Mouse (Mus musculus) midbrain, embryonic 14.5 days (tissue): ENCODE measurements at regions not wholly inside any gene's neighbourhood (a gene's known extent, or its start where the extent isn't known, plus 50 kb on each side); places are given as distances from the start of the nearest gene placed in this dataset.

Source experiments
- ATAC-seq: fragments of 200-750 bp; cut with Nextera tagmentation; 2 replicates; pipeline ENCODE4 v1.8.0; 2017; ENCODE audit warnings: moderate number of reproducible peaks, moderate library complexity; ENCODE audit not compliant: low FRiP score, low TSS enrichment
- DNase-seq: peaks from one replicate; pipeline ENCODE4 v3.0.0-alpha.2; 2015
- H3K27ac ChIP-seq: fragments of 300-500 bp; sonication (generic); replicated peaks from 2 replicates; pipeline ENCODE4 v1.5.1; 2014; ENCODE audit warnings: mild to moderate bottlenecking, low read depth, low read length, moderate library complexity
- H3K27me3 ChIP-seq: fragments of 300-500 bp; sonication (generic); 2 replicates; pipeline ENCODE4 v1.6.1; 2014; ENCODE audit warnings: low read length, control low read depth, mixed read lengths; ENCODE audit not compliant: control insufficient read depth, insufficient read depth
- H3K36me3 ChIP-seq: fragments of 300-500 bp; sonication (generic); 2 replicates; pipeline ENCODE4 v1.6.1; 2014; ENCODE audit warnings: low read length, control low read depth; ENCODE audit not compliant: control insufficient read depth, insufficient read depth
- H3K4me1 ChIP-seq: fragments of 300-500 bp; sonication (generic); 2 replicates; pipeline ENCODE4 v1.6.1; 2014; ENCODE audit warnings: mild to moderate bottlenecking, antibody characterized with exemption, low read length, control low read depth; ENCODE audit not compliant: control insufficient read depth, insufficient read depth
- H3K4me2 ChIP-seq: fragments of 300-500 bp; sonication (generic); 2 replicates; pipeline ENCODE4 v1.6.1; 2014; ENCODE audit warnings: mild to moderate bottlenecking, low read length, moderate library complexity
- H3K4me3 ChIP-seq: fragments of 300-500 bp; sonication (generic); replicated peaks from 2 replicates; pipeline ENCODE4 v1.5.1; 2014; ENCODE audit warnings: low read depth, low read length
- H3K9ac ChIP-seq: fragments of 300-500 bp; sonication (generic); replicated peaks from 2 replicates; pipeline ENCODE4 v1.6.1; 2014; ENCODE audit warnings: mild to moderate bottlenecking, low read length, moderate library complexity
- H3K9me3 ChIP-seq: fragments of 300-500 bp; sonication (generic); 2 replicates; pipeline ENCODE4 v1.6.1; 2016; ENCODE audit warnings: low read length, control low read depth, mixed read lengths; ENCODE audit not compliant: control insufficient read depth
- WGBS: fragments of 180-500 bp; shearing (Covaris S2); extraction: QIAGEN DNeasy Blood & Tissue Kit; methylation state at CpG from one replicate; pipeline ENCODE4 v1.1.7; 2014; 5-methylcytosine and 5-hydroxymethylcytosine counted together

DNA sequence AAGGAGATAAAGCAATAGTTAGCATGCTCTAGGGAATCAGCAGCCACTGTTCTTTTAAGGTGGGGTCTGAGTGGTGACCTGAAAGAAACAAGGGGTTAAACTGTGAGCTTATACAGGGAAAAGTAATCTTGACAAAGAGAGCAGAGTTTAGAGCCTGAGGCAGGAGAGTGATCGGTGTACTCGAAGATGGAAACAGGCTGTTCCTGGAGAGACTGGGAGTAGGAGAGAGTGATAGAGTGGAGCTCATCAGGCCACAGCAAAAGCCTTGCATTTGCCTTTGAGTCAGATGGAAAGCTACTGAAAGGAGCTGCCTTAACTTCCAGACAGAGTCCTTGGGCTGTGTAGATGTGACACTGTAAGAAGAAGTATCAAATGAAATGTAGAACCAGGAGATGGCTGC lies 759.7 kb downstream of the 1700064H15Rik start:
- Histone ChIP-seq H3K9ac (no peak overlapping the region), H3K36me3 (no peaks in the 10 kb centered on the region), H3K4me2 (no peak overlapping the region), H3K9me3 (no peaks in the 10 kb centered on the region), H3K4me3 (no peak overlapping the region), H3K27me3 (no peaks in the 10 kb centered on the region), H3K4me1 (no peaks in the 10 kb centered on the region), H3K27ac (no peak overlapping the region)
- no peak for ATAC-seq
- no peak for DNase-seq
- WGBS, result 79% methylated on average over 2 of the region's 2 CpGs

DNA sequence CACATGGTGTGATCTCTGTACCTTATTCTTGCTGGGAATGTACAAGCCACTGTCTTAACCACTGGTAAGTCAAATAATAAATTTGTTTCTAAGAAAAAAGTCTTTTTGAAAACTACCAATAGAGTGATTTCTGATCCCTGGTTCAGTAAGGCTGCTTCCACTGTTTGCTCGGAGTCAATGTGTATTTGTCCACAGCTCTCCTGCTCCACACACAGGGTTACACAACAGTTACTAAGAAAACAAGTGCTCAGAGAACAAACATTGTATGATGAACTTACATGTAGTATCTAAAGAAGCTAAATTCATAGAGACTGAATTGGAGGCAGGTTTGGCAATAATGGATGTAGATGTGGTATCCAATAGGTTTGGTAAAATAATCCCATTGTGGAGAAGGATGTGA lies 751.4 kb downstream of the 1700064H15Rik start:
- no peaks in the 10 kb centered on the region for H3K27me3 ChIP-seq
- H3K4me2 ChIP-seq, result no peak overlapping the region
- no peak overlapping the region for H3K4me3 ChIP-seq
- no peaks in the 10 kb centered on the region for H3K9me3 ChIP-seq
- DNase-seq (no peak), ATAC-seq (no peak)
- no peaks in the 10 kb centered on the region for H3K36me3 ChIP-seq
- 86% methylated on average over 1 of the region's 1 CpGs for WGBS
- H3K9ac ChIP-seq, result no peak overlapping the region
- no peaks in the 10 kb centered on the region for H3K4me1 ChIP-seq
- no peak overlapping the region for H3K27ac ChIP-seq

DNA sequence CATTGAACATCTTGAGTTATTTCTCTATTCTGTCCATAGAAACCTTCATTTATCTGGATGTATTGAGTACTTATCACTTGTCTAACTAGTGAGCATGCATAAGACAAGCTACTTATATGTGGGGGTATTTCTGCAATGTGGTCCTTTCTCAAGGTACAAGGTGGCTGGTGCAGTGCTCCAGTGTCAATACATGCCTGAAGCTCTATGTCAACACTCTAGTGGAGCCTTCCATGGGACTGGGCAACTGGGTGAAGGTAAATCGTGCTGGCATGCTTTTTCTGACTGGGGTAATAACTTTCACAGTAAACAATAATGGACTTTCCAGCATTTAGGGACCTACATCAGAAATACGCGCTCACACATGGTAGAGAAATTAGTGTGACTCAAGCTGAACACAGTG lies 750.9 kb downstream of the 1700064H15Rik start:
- Histone ChIP-seq H3K4me3 (no peak overlapping the region), H3K9me3 (no peaks in the 10 kb centered on the region), H3K36me3 (no peaks in the 10 kb centered on the region), H3K27me3 (no peaks in the 10 kb centered on the region), H3K4me2 (no peak overlapping the region), H3K27ac (no peak overlapping the region), H3K9ac (no peak overlapping the region), H3K4me1 (no peaks in the 10 kb centered on the region)
- ATAC-seq (no peak), DNase-seq (no peak)
- 87% methylated on average over 3 of the region's 3 CpGs for WGBS

DNA sequence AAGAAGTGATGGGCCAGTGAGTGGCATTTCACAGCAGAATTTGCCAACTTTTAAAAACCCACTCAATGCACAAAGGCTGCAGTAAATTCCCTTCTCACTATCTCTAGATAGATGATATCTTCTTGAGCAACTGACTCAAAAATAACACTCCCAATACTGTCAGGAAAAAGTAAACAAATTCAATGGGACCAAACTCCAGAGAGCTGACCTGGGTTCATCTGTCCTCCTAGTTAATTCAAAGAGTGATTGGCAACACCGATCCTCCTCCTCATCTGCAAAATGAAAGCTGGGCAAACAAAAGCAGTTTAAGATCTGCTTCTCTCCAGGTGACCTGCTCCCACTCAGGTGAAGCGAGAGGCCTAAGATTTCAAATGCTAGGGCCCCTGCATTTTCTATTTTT lies 747.3 kb downstream of the 1700064H15Rik start:
- Histone ChIP-seq H3K4me2 (no peak overlapping the region), H3K4me1 (no peaks in the 10 kb centered on the region), H3K9ac (no peak overlapping the region), H3K36me3 (no peaks in the 10 kb centered on the region), H3K27ac (no peak overlapping the region), H3K9me3 (no peaks in the 10 kb centered on the region), H3K4me3 (no peak overlapping the region), H3K27me3 (no peaks in the 10 kb centered on the region)
- ATAC-seq (no peak), DNase-seq (no peak)
- WGBS, result 77% methylated on average over 2 of the region's 2 CpGs

DNA sequence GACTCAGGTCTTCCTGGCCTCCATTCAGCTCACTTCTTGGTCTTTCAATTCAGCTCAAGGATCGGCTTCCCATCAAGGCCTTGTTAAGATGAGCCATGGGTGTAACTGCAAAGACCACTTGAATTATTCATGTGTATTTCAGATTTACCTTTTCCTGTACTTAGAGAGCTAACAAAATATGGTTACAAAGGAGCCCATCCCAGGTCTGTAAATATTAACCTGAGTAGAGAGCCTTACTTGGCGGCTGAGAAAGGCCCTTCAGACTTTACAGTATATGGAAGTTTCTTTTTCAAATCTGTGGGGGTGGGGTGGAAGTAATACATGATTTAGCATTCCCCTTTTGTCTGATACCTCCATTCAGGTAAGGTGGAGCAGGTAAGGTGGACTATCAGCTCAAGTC lies 735.7 kb downstream of the 1700064H15Rik start:
- Histone ChIP-seq H3K4me1 (no peaks in the 10 kb centered on the region), H3K4me2 (no peak overlapping the region), H3K27ac (no peak overlapping the region), H3K36me3 (no peaks in the 10 kb centered on the region), H3K9ac (no peak overlapping the region), H3K9me3 (no peaks in the 10 kb centered on the region), H3K4me3 (no peak overlapping the region), H3K27me3 (no peaks in the 10 kb centered on the region)
- DNase-seq (no peak), ATAC-seq (no peak)
- 97% methylated on average over 2 of the region's 2 CpGs for WGBS

DNA sequence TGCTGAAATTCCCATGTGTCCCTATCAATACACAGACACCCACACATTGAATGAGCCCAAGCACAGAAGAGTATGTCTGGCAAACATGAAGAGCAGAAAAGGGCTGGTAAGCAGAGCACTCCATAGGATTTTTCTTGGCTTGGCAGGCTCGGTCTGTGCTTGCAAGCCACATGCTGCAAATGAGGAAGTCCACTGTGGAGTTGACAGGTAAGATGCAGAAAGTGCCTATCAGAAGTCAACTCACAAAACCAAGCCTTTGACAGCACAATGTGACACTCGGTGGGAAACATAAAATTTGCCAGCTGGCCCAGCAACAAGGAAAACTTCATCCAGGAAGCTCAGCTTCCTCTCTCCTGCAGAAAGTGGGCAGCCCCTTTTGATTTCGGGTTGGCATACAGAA lies 722.7 kb downstream of the 1700064H15Rik start:
- H3K27ac ChIP-seq, result no peak overlapping the region
- H3K36me3 ChIP-seq, result no peaks in the 10 kb centered on the region

DNA sequence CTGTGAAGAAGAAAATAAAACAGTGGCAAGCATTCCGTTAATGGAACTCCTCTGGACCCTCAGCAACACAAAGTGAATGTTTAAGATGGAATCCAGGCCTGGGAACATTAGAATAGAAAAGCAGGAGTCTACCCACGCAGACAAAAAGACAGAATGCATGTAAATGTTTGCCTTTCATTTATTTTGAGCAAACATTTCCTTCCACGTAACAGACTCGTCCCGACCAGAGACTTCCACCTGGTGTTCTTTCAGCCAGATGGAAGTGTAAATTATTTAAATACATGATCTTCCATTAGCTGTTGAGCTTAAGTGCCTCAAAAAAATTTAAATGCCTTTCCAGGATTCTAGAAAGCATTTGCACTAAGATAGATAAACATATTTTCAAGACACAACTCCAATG lies 722.3 kb downstream of the 1700064H15Rik start:
- H3K27me3 ChIP-seq, result no peaks in the 10 kb centered on the region
- 77% methylated on average over 5 of the region's 5 CpGs for WGBS
- no peak overlapping the region for H3K4me3 ChIP-seq
- H3K4me2 ChIP-seq, result no peak overlapping the region
- no peak overlapping the region for H3K27ac ChIP-seq
- H3K36me3 ChIP-seq, result no peaks in the 10 kb centered on the region
- ATAC-seq (no peak), DNase-seq (no peak)
- H3K9ac ChIP-seq, result no peak overlapping the region
- no peaks in the 10 kb centered on the region for H3K4me1 ChIP-seq
- no peaks in the 10 kb centered on the region for H3K9me3 ChIP-seq

More for the DNA sequence above, 722.7 kb downstream of the 1700064H15Rik start:
- H3K4me3 ChIP-seq, result no peak overlapping the region
- no peaks in the 10 kb centered on the region for H3K4me1 ChIP-seq
- H3K9me3 ChIP-seq, result no peaks in the 10 kb centered on the region
- ATAC-seq (no peak), DNase-seq (peak; percentile 5)
- no peaks in the 10 kb centered on the region for H3K27me3 ChIP-seq
- WGBS, result 70% methylated on average over 3 of the region's 3 CpGs
- no peak overlapping the region for H3K9ac ChIP-seq
- H3K4me2 ChIP-seq, result no peak overlapping the region

DNA sequence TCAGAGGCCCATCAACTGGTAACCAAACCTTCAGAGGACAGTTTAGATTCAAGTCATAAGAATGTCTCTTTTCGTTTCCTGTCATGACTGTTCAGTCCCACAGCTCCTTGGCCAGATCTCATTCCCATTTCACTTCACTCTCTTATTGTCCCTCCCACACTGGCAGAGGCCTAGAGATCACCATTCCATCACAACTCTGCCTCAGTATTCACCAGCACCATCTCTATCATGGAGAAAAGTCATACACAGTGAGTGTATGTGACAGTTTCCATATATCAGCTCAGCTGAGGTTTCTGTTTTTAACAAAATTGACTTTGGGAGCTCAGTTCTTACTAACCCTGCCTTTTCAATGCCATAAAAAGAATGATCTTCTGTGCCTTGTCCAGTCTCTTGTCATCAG lies 719.7 kb downstream of the 1700064H15Rik start:
- Histone ChIP-seq H3K27ac (no peak overlapping the region), H3K36me3 (no peaks in the 10 kb centered on the region), H3K9me3 (no peaks in the 10 kb centered on the region), H3K9ac (no peak overlapping the region), H3K27me3 (no peaks in the 10 kb centered on the region), H3K4me3 (no peak overlapping the region), H3K4me1 (no peaks in the 10 kb centered on the region), H3K4me2 (no peak overlapping the region)
- ATAC-seq (no peak), DNase-seq (no peak)
- 90% methylated on average over 1 of the region's 1 CpGs for WGBS

DNA sequence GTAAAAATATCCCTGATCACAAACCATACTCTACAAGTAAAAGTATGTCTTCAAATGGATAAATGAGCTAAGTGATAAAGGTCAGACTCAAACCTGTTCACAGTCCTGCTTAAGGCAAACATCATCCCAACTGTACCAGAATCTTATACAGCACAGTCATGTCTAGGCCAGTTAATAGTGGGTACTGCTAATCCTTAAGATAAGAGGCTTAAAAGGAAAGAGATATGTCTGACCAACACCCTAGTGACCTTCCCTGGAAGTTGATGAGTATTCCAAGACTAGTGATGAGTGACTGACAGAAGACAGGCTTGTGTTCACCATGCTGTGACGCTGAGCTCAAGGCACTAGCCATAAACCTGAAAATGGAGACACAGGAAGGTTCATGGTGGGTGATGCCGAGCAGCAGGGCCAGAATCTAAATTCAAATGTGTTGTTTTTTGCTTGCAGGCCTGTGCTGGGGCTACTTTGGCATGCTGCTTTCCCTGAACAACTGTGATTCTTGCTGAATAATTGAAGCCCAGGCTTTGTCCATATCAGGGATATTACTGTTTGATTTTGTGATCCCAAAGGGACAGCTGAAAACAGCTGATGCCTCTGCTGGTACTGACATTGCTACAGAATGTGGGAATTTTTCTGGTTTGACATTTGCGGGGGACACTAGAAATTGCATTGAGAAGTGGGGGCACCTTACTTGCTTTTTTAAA lies 699.9 kb downstream of the 1700064H15Rik start:
- Histone ChIP-seq H3K4me3 (no peak overlapping the region), H3K27me3 (no peaks in the 10 kb centered on the region), H3K36me3 (no peaks in the 10 kb centered on the region), H3K4me2 (no peak overlapping the region), H3K9me3 (no peaks in the 10 kb centered on the region), H3K4me1 (peaks cover 5% of the 10 kb centered on the region; the same call in 1 of the 2 replicates), H3K27ac (peak overlapping the region; percentile 53), H3K9ac (no peak overlapping the region)
- DNase-seq, result peak; percentile 60
- WGBS, result 52% methylated on average over 3 of the region's 3 CpGs
- ATAC-seq, result peak; percentile 76; the same call in 1 of the 2 replicates
